Comparison of ENCODE assay signal across 7 mouse cellular contexts in genomic region chr10:9899086-9899485, GRCm38 (mm10). TPM values are rescaled to one million over a fixed set of nuclear protein-coding genes. Genes with fewer than 3 reads are reported as not detected.
A peak's percentile ranks its signal among the peaks of the same experiment; 100 is the strongest.
DNase-seq lines count a peak whose midpoint lies in the region; ATAC-seq and TF ChIP-seq lines count a peak whose summit lies in the region.

No protein-coding gene starts in this region.

- peaks cover 13% of the 10 kb centered on the region for H3K4me1 ChIP-seq in lung, embryonic 16.5 days (replicated peaks; ENCODE audit: control insufficient read depth, insufficient read depth, low read length)
- peaks cover 31% of the 10 kb centered on the region for H3K4me1 ChIP-seq in forebrain, embryonic 10.5 days
- peaks cover 10% of the 10 kb centered on the region for H3K4me1 ChIP-seq in limb, embryonic 14.5 days (ENCODE audit: control insufficient read depth, insufficient read depth, low read length)
- no peaks in the 10 kb centered on the region for H3K4me1 ChIP-seq in stomach, embryonic 14.5 days (ENCODE audit: control insufficient read depth, insufficient read depth, low read length)

- no peak overlapping the region for H3K9ac ChIP-seq in lung, embryonic 16.5 days (ENCODE audit: low read length)
- H3K9ac ChIP-seq in limb, embryonic 14.5 days (ENCODE audit: low read depth, low read length, severe bottlenecking), result peak overlapping the region; percentile 93; the same call in 1 of the 2 replicates
- no peak overlapping the region for H3K9ac ChIP-seq in stomach, embryonic 14.5 days (replicated peaks; ENCODE audit: low read depth, low read length)

- H3K27me3 ChIP-seq in lung, embryonic 16.5 days (ENCODE audit: control insufficient read depth, insufficient read depth, low read depth, low read length), result no peaks in the 10 kb centered on the region
- H3K27me3 ChIP-seq in forebrain, embryonic 10.5 days (ENCODE audit: poor library complexity, severe bottlenecking), result no peaks in the 10 kb centered on the region
- H3K27me3 ChIP-seq in limb, embryonic 14.5 days (ENCODE audit: control insufficient read depth, insufficient read depth, low read length), result no peaks in the 10 kb centered on the region
- no peaks in the 10 kb centered on the region for H3K27me3 ChIP-seq in stomach, embryonic 14.5 days (ENCODE audit: control insufficient read depth, insufficient read depth, low read length)

- no peak for ATAC-seq in lung, embryonic 16.5 days (ENCODE audit: low read depth)
- ATAC-seq in limb, embryonic 14.5 days (ENCODE audit: low FRiP score, low read depth), result no peak
- no peak for ATAC-seq in stomach, embryonic 14.5 days (ENCODE audit: insufficient number of reproducible peaks, insufficient read depth, low FRiP score, low read depth)

- TF ChIP-seq POLR2A in limb, embryonic 14.5 days (IDR thresholded peaks at IDR 0.05; ENCODE audit: borderline replicate concordance, extremely low read depth, insufficient read depth, insufficient read length), result no peak

- no peaks in the 10 kb centered on the region for H3K36me3 ChIP-seq in lung, embryonic 16.5 days (ENCODE audit: control insufficient read depth, insufficient read depth, low read length)
- H3K36me3 ChIP-seq in forebrain, embryonic 10.5 days (replicated peaks), result peaks cover 13% of the 10 kb centered on the region; the same call in 1 of the 2 replicates
- H3K36me3 ChIP-seq in limb, embryonic 14.5 days (ENCODE audit: control insufficient read depth, insufficient read depth, low read length), result 0 out of 2 replicates have a peak, but pooled peaks cover 6% of the 10 kb centered on the region
- no peaks in the 10 kb centered on the region for H3K36me3 ChIP-seq in stomach, embryonic 14.5 days (ENCODE audit: control insufficient read depth, insufficient read depth, low read length)

- WGBS in lung, embryonic 16.5 days, result 14% methylated on average over 7 of the region's 7 CpGs
- 4% methylated on average over 7 of the region's 7 CpGs for WGBS in forebrain, embryonic 10.5 days
- WGBS in limb, embryonic 14.5 days, result 8% methylated on average over 7 of the region's 7 CpGs
- WGBS in stomach, embryonic 14.5 days, result 13% methylated on average over 7 of the region's 7 CpGs

- peak overlapping the region; percentile 99 for H3K4me2 ChIP-seq in lung, embryonic 16.5 days (ENCODE audit: low read depth, low read length)
- H3K4me2 ChIP-seq in limb, embryonic 14.5 days (replicated peaks; ENCODE audit: low read depth, low read length, severe bottlenecking), result peak overlapping the region; percentile 97
- peak overlapping the region; percentile 90 for H3K4me2 ChIP-seq in stomach, embryonic 14.5 days (replicated peaks; ENCODE audit: low read depth, low read length)

- DNase-seq in lung, postnatal 36 days, result no peak
- no peak for DNase-seq in forebrain, embryonic 10.5 days (ENCODE audit: extremely low spot score, low spot score)
- no peak for DNase-seq in limb, embryonic 14.5 days (ENCODE audit: low spot score)
- no peak for DNase-seq in B cell, adult 2 months
- no peak for DNase-seq in urinary bladder, postnatal 25 days (ENCODE audit: low spot score)

- no peaks in the 10 kb centered on the region for H3K9me3 ChIP-seq in lung, embryonic 16.5 days (ENCODE audit: control insufficient read depth, low read length)
- no peaks in the 10 kb centered on the region for H3K9me3 ChIP-seq in forebrain, embryonic 10.5 days
- no peaks in the 10 kb centered on the region for H3K9me3 ChIP-seq in limb, embryonic 14.5 days (ENCODE audit: control insufficient read depth, low read length)
- H3K9me3 ChIP-seq in stomach, embryonic 14.5 days (ENCODE audit: control insufficient read depth, low read depth, low read length), result no peaks in the 10 kb centered on the region

- H3K27ac ChIP-seq in lung, embryonic 16.5 days (ENCODE audit: low read length), result no peak overlapping the region
- no peak overlapping the region for H3K27ac ChIP-seq in forebrain, embryonic 10.5 days
- no peak overlapping the region for H3K27ac ChIP-seq in limb, embryonic 14.5 days (replicated peaks; ENCODE audit: low read depth, low read length)
- no peak overlapping the region for H3K27ac ChIP-seq in stomach, embryonic 14.5 days (ENCODE audit: low read length)

- H3K4me3 ChIP-seq in lung, embryonic 16.5 days (ENCODE audit: low read length), result peak overlapping the region; percentile 89
- H3K4me3 ChIP-seq in forebrain, embryonic 10.5 days, result peak overlapping the region; percentile 84
- peak overlapping the region; percentile 88 for H3K4me3 ChIP-seq in limb, embryonic 14.5 days (replicated peaks; ENCODE audit: low read length)
- peak overlapping the region; percentile 82 for H3K4me3 ChIP-seq in stomach, embryonic 14.5 days (ENCODE audit: low read depth, low read length)

RNA-seq across cellular contexts. Expression of gene Stxbp5, which starts 1.8 kb away (rescaled TPM):
- polyA plus RNA-seq in lung, embryonic 16.5 days (2015; fragmentation: Nextera tagmentation; extraction: Ambion mirVana), result 3.2 and 3.6 TPM in 2 replicates
- polyA plus RNA-seq in forebrain, embryonic 10.5 days (2016; fragmentation: Nextera tagmentation; extraction: Ambion mirVana), result 2.7 and 4.2 TPM in 2 replicates
- polyA plus RNA-seq in limb, embryonic 14.5 days (2012; rRNA removed), result 22.4 and 23.7 TPM in 2 replicates
- polyA plus RNA-seq in limb, embryonic 14.5 days (2014; fragmentation: Nextera tagmentation; extraction: Ambion mirVana), result 7.2 and 8.2 TPM in 2 replicates
- 11.5 and 11.6 TPM in 2 replicates for polyA plus RNA-seq in stomach, embryonic 14.5 days (2014; fragmentation: Nextera tagmentation; extraction: Ambion mirVana)
